Mouse (Mus musculus) bone marrow, adult 2 months (tissue): ENCODE measurements around the gene Gm10260.

ENCODE experiments used
- CTCF ChIP-seq: fragments of 200-500 bp; IDR thresholded peaks from 2 replicates; pipeline ENCODE4 v1.5.1; 2011; ENCODE audit warnings: low read length, control low read depth; ENCODE audit not compliant: control insufficient read depth, insufficient read depth
- POLR2A ChIP-seq: fragments of 200-500 bp; IDR thresholded peaks from 2 replicates; pipeline ENCODE4 v1.6.1; 2011; ENCODE audit warnings: low read depth, mild to moderate bottlenecking, control low read depth, low read length, borderline replicate concordance; ENCODE audit not compliant: control insufficient read depth

DNA sequence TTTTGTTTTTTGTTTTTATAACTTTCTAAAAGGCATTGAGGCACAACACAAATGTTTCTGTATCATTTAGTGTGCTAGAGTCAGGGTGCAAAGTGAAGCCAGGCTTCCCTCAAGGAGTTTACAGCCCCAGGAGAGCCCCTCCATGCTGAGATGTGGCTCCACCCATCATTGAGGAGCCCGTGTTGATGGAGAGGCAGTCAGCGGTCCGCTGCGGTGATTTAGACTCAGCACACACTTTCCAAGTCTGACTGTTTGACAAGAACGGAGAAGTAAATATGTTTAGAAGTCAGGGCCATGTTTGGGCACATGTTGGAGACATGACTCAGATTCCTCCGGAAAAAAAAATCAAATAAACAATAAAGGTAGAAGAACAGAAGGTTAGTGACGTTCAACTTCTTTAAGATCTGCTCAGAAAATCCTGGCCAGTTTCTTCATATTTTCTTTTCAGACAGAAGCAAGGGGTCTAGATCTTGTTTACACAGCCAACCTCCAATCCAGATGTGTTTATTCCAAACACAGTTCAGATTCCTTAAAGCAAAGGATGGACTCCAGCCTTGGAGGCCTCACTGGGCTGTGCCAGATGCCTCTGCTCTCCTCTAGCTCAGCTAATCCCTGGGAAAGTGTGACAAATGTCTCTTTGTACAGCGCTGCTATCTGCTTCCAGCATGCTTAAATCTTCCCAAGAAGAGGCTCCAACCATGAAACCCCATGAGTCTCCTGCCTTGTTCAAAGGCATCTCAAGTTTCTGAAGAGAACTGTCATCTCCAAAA lies 47.7 kb downstream of the Gm10260 start:
- TF ChIP-seq CTCF: no peak
- no peak for TF ChIP-seq POLR2A
